Mouse (Mus musculus) megakaryocyte, embryonic 14.5 days (primary cell): ENCODE results near the gene Brdt.

Experiments
- FLI1 ChIP-seq: IDR thresholded peaks from 2 replicates; pipeline ENCODE4 v1.6.1; 2012; ENCODE audit warnings: low read length, inconsistent platforms, mixed read lengths
- GATA1 ChIP-seq: IDR thresholded peaks from 3 replicates; pipeline ENCODE4 v1.6.1; 2012; ENCODE audit warnings: mixed read lengths, low read length, inconsistent platforms, borderline replicate concordance

DNA sequence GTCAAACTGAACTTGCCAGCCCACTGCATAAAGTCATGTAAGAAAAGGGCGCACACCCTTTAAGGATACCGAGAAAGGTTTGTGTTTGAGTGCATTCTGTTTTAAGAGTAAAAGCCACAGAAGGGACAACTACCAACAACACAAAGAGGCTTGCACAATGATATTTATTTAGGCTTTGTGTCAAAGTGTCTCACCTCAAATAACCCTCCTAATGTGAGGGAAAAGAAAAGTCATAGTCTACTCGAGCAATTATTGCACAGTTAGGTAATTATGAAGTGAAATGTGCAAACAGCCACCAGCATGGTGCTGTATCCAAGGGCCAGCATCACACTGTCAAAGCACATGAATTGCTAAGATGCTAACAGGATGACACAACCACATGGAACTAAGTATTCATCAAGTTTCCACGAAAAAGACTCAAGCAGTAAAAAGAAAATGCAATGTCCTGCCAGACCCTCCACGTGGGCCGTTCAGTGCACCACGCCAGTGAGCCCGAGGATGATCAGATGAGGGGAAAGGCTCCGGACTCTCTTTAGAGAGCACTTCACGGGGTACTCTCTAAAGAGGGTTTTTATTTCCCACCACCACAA, 46.9 kb upstream of the Brdt start:
- TF ChIP-seq GATA1 (no peak), FLI1 (no peak)
